In the genomic region with DNA sequence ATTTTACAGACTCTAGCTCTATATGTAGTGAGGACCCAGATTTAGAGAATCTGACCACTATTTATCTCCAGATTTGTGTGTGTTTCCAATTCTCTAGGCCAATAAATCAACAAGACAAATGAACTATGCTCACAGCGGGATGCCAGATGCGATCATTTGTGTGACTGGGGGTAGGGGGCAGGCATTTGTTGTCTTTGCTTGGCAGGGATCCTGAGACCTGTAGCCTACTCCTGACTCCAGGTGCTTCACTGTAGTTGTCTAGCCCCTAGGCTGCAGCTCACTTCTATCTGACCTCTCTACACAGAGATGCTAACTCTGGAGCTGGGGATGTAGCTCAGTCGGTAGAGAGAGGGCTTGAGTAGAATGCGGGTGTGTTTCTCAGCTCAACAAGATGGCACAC, we compare ENCODE assay signal across 31 mouse cellular contexts. TPM values are rescaled to one million over a fixed set of nuclear protein-coding genes. Genes with fewer than 3 reads are reported as not detected.
DNase-seq lines count a peak whose midpoint lies in the region; ATAC-seq and TF ChIP-seq lines count a peak whose summit lies in the region.
"Had no signal": no experiment of that assay in that cellular context is flagged by ENCODE, and none has a peak within 500 bp of the region (broad histone marks: within the 10 kb centered on the region; RNA-seq: fewer than 3 reads in every experiment).

No protein-coding gene starts in this region.

- no peak overlapping the region for H3K27ac ChIP-seq in forebrain, embryonic 10.5 days
- H3K27ac ChIP-seq in forebrain, embryonic 13.5 days: no peak overlapping the region
- H3K27ac ChIP-seq: embryonic facial prominence, embryonic 10.5 days; embryonic facial prominence, embryonic 12.5 days; forebrain, embryonic 12.5 days; forebrain, embryonic 15.5 days had no signal

- H3K79me2 ChIP-seq in myocyte (ENCODE audit: control insufficient read depth, insufficient read depth): no peaks in the 10 kb centered on the region

- WGBS in forebrain, embryonic 10.5 days: 43% methylated on average over 4 of the region's 4 CpGs
- WGBS in forebrain, embryonic 13.5 days: 47% methylated on average over 4 of the region's 4 CpGs

- no peak overlapping the region for H3K4me3 ChIP-seq in forebrain, embryonic 10.5 days
- H3K4me3 ChIP-seq in forebrain, embryonic 13.5 days: no peak overlapping the region
- H3K4me3 ChIP-seq in myocyte: no peak overlapping the region
- H3K4me3 ChIP-seq: embryonic facial prominence, embryonic 10.5 days; embryonic facial prominence, embryonic 12.5 days; forebrain, embryonic 12.5 days; forebrain, embryonic 15.5 days had no signal

- peaks cover 25% of the 10 kb centered on the region for H3K4me1 ChIP-seq in forebrain, embryonic 10.5 days
- H3K4me1 ChIP-seq in forebrain, embryonic 13.5 days: peaks cover 6% of the 10 kb centered on the region
- H3K4me1 ChIP-seq: forebrain, embryonic 15.5 days had no signal

- no peak for ATAC-seq in forebrain, embryonic 13.5 days
- ATAC-seq in megakaryocyte progenitor cell, adult 5-6 weeks (replicated peaks; ENCODE audit: poor library complexity): no peak
- ATAC-seq: activated CD4-positive, CD25-positive, alpha-beta regulatory T cell, adult 4 months; CD4-positive, CD25-positive, alpha-beta regulatory T cell, adult 4 months; forebrain, embryonic 15.5 days; forebrain, postnatal 0 days; Patski had no signal

- no peak overlapping the region for H3K9ac ChIP-seq in forebrain, embryonic 13.5 days
- H3K9ac ChIP-seq: embryonic facial prominence, embryonic 12.5 days; forebrain, embryonic 12.5 days; forebrain, embryonic 15.5 days; forebrain, postnatal 0 days had no signal

- no peak for TF ChIP-seq POLR2A in myocyte (IDR thresholded peaks at IDR 0.05; ENCODE audit: insufficient read length, low read depth)

- H3K27me3 ChIP-seq in forebrain, embryonic 10.5 days (ENCODE audit: poor library complexity, severe bottlenecking): peaks cover 33% of the 10 kb centered on the region
- H3K27me3 ChIP-seq in forebrain, embryonic 13.5 days: 0 out of 2 replicates have a peak, but pooled peaks cover 9% of the 10 kb centered on the region
- H3K27me3 ChIP-seq in myocyte (ENCODE audit: control insufficient read depth, insufficient read depth, insufficient read length): no peaks in the 10 kb centered on the region
- H3K27me3 ChIP-seq: CH12.LX; forebrain, embryonic 15.5 days; Patski had no signal

- H3K9me3 ChIP-seq in forebrain, embryonic 10.5 days: no peaks in the 10 kb centered on the region
- no peaks in the 10 kb centered on the region for H3K9me3 ChIP-seq in forebrain, embryonic 13.5 days (replicated peaks)
- H3K9me3 ChIP-seq: embryonic facial prominence, embryonic 10.5 days; embryonic facial prominence, embryonic 12.5 days; forebrain, embryonic 12.5 days; forebrain, embryonic 15.5 days; G1E had no signal

- H3ac ChIP-seq in myocyte (ENCODE audit: control insufficient read depth, insufficient read length): no peak overlapping the region

- H3K36me3 ChIP-seq in forebrain, embryonic 10.5 days (replicated peaks): no peaks in the 10 kb centered on the region
- 0 out of 2 replicates have a peak, but pooled peaks cover 4% of the 10 kb centered on the region for H3K36me3 ChIP-seq in forebrain, embryonic 13.5 days (ENCODE audit: poor library complexity, severe bottlenecking)
- H3K36me3 ChIP-seq in myocyte (ENCODE audit: control insufficient read depth, insufficient read depth): peaks cover 36% of the 10 kb centered on the region

- no peak overlapping the region for H3K4me2 ChIP-seq in forebrain, embryonic 13.5 days
- no peak overlapping the region for H3K4me2 ChIP-seq in myocyte (ENCODE audit: low read depth)
- H3K4me2 ChIP-seq: embryonic facial prominence, embryonic 12.5 days; forebrain, embryonic 12.5 days; forebrain, embryonic 15.5 days had no signal

- peak; percentile 13 for DNase-seq in forebrain, embryonic 10.5 days (ENCODE audit: extremely low spot score, low spot score)
- DNase-seq in right cerebral cortex, postnatal 25 days: peak; percentile 3
- no peak for DNase-seq in right cerebral cortex, postnatal 10 days (ENCODE audit: low spot score in 2 of 2)
- DNase-seq in R1 (ENCODE audit: low read depth, low spot score): peak; percentile 87
- no peak for DNase-seq in thymus, adult 18-20 months
- DNase-seq: adrenal gland, adult 8-10 months; adrenal gland, postnatal 14 days; adrenal gland, postnatal 36 days; B cell, adult 2 months; cerebellum, adult 11-12 months; cerebellum, adult 2 months; cerebellum, adult 9-10 months; cerebellum, postnatal 10 days; cerebellum, postnatal 25 days; forebrain, postnatal 0 days had no signal

TF ChIP-seq in myocyte, 11 proteins besides CTCF, POLR2A, EP300 and RAD21:
- TF ChIP-seq MYOD1 (IDR thresholded peaks at IDR 0.05; ENCODE audit: control insufficient read depth in 1 of 3, insufficient read length in 2 of 3, low read depth in 2 of 3) (no peak), POLR2AphosphoS2 (IDR thresholded peaks at IDR 0.05; ENCODE audit: insufficient read length, low read depth) (peak; percentile 57)

RNA-seq across cellular contexts. Expression of a gene that starts 13.9 kb away (rescaled TPM):
- 1.0 and 1.5 TPM in 2 replicates for polyA plus RNA-seq in forebrain, embryonic 10.5 days (2016; fragmentation: Nextera tagmentation; extraction: Ambion mirVana)
- 1.5 TPM in 2 replicates for polyA plus RNA-seq in forebrain, embryonic 13.5 days (2015; fragmentation: Nextera tagmentation; extraction: Ambion mirVana)
- polyA plus RNA-seq in myocyte (2012; fragmentation: generic; extraction: Trizol): 95.3 TPM
- total RNA-seq in megakaryocyte progenitor cell, adult 5-6 weeks (2015): 0.24 and 1.6 TPM in 2 replicates
- total RNA-seq in megakaryocyte progenitor cell, adult 5-6 weeks (2017): 0.04 and 0.44 TPM in 2 replicates

RNA-seq across cellular contexts. Expression of a gene that starts 16.1 kb away (rescaled TPM):
- polyA plus RNA-seq in forebrain, embryonic 10.5 days (2016; fragmentation: Nextera tagmentation; extraction: Ambion mirVana): 0.46 and 0.77 TPM in 2 replicates
- polyA plus RNA-seq in forebrain, embryonic 13.5 days (2015; fragmentation: Nextera tagmentation; extraction: Ambion mirVana): 1.6 and 1.8 TPM in 2 replicates
- polyA plus RNA-seq in myocyte (2012; fragmentation: generic; extraction: Trizol): 9.4 TPM
- 1.3 and 1.5 TPM in 2 replicates for total RNA-seq in megakaryocyte progenitor cell, adult 5-6 weeks (2015)
- 0.51 and 0.54 TPM in 2 replicates for total RNA-seq in megakaryocyte progenitor cell, adult 5-6 weeks (2017)

RNA-seq across cellular contexts. Expression of a gene that starts 19.8 kb away (rescaled TPM):
- 0.73 TPM in 2 replicates for polyA plus RNA-seq in forebrain, embryonic 10.5 days (2016; fragmentation: Nextera tagmentation; extraction: Ambion mirVana)
- polyA plus RNA-seq in forebrain, embryonic 13.5 days (2015; fragmentation: Nextera tagmentation; extraction: Ambion mirVana): 3.3 and 3.8 TPM in 2 replicates
- 17.5 TPM for polyA plus RNA-seq in myocyte (2012; fragmentation: generic; extraction: Trizol)
- total RNA-seq in megakaryocyte progenitor cell, adult 5-6 weeks (2015): 0.22 and 0.52 TPM in 2 replicates
- total RNA-seq in megakaryocyte progenitor cell, adult 5-6 weeks (2017): 0.21 and 0.41 TPM in 2 replicates
- polyA plus RNA-seq: activated CD4-positive, CD25-positive, alpha-beta regulatory T cell, adult 4 months; CD4-positive, CD25-positive, alpha-beta regulatory T cell, adult 4 months had no signal

RNA-seq across cellular contexts. Expression of a gene that starts 20.1 kb away (rescaled TPM):
- polyA plus RNA-seq in forebrain, embryonic 10.5 days (2016; fragmentation: Nextera tagmentation; extraction: Ambion mirVana): 0.14 TPM in 1 of 2 replicates, not detected in the other
- polyA plus RNA-seq in forebrain, embryonic 13.5 days (2015; fragmentation: Nextera tagmentation; extraction: Ambion mirVana): 0.26 and 0.58 TPM in 2 replicates
- polyA plus RNA-seq in myocyte (2012; fragmentation: generic; extraction: Trizol): 0.26 TPM
- total RNA-seq in megakaryocyte progenitor cell, adult 5-6 weeks (2015): not detected in 2 replicates
- not detected in 2 replicates for total RNA-seq in megakaryocyte progenitor cell, adult 5-6 weeks (2017)
- total RNA-seq: adrenal gland, adult 18-20 months; adrenal gland, adult 8-10 months; adrenal gland, postnatal 14 days; adrenal gland, postnatal 36 days; CH12.LX; forebrain, postnatal 0 days had no signal
- polyA plus RNA-seq: activated CD4-positive, CD25-positive, alpha-beta regulatory T cell, adult 4 months; CD4-positive, CD25-positive, alpha-beta regulatory T cell, adult 4 months; cerebellum, adult 2 months; cortical plate, adult 2 months; embryonic facial prominence, embryonic 12.5 days; embryonic facial prominence, embryonic 14.5 days; forebrain, postnatal 0 days; frontal cortex, adult 2 months had no signal

RNA-seq across cellular contexts. Expression of a gene that starts 23.4 kb away (rescaled TPM):
- 32.9 and 34.5 TPM in 2 replicates for polyA plus RNA-seq in forebrain, embryonic 10.5 days (2016; fragmentation: Nextera tagmentation; extraction: Ambion mirVana)
- polyA plus RNA-seq in forebrain, embryonic 13.5 days (2015; fragmentation: Nextera tagmentation; extraction: Ambion mirVana): 23.2 and 24.1 TPM in 2 replicates
- 69.5 TPM for polyA plus RNA-seq in myocyte (2012; fragmentation: generic; extraction: Trizol)
- 140 and 147 TPM in 2 replicates for total RNA-seq in megakaryocyte progenitor cell, adult 5-6 weeks (2015)
- total RNA-seq in megakaryocyte progenitor cell, adult 5-6 weeks (2017): 21.0 and 34.4 TPM in 2 replicates

Comparison
In these comparisons a context has a peak if more than half of its experiments do, and no peak if none do; other contexts are left out.
1. DNase-seq: peak in forebrain, embryonic 10.5 days (single experiment), right cerebral cortex, postnatal 25 days (single experiment) and R1 (single experiment); none in right cerebral cortex, postnatal 10 days (0 of 2) and thymus, adult 18-20 months (0 of 2).
2. RNA of a gene that starts 13.9 kb away (polyA plus RNA-seq): 95.3 TPM in myocyte (single experiment); 1.5 TPM in forebrain, embryonic 13.5 days and 1.0 to 1.5 TPM in forebrain, embryonic 10.5 days; every median in the first group is over 10 times any median in the second.